Mouse (Mus musculus) heart, postnatal 0 days (tissue): Measurements from ENCODE around the gene Chd8.
A peak's percentile ranks its signal among the peaks of the same experiment; 100 is the strongest.

ENCODE experiments used
- CTCF ChIP-seq: IDR thresholded peaks from 2 replicates; pipeline ENCODE4 v1.5.1; 2016; ENCODE audit warnings: antibody characterized with exemption, control low read depth, low read depth
- EP300 ChIP-seq: IDR thresholded peaks from 2 replicates; pipeline ENCODE4 v1.6.1; 2016; ENCODE audit warnings: antibody characterized with exemption, low read depth

- TF ChIP-seq CTCF (peak; percentile 59), EP300 (no peak)
Observed at GRCm38 (mm10) chr14:52295558-52296264, 38.1 kb upstream of the Chd8 start.
